Mouse (Mus musculus): ENCODE measurements around the gene Me3.

Me3 gene

GRCm38 (mm10) chr7:89632342-89633251 lies at the start of gene Me3:
Gene Me3 (plus strand): TSS chr7:89632392.
- peak; percentile 52 to 91 for DNase-seq (ENCODE audit: inconsistent age in 2 of 2, low spot score in 1 of 2)

GRCm38 (mm10) chr7:89590039-89590438 lies 42.2 kb upstream of the Me3 start:
- no peak for DNase-seq (ENCODE audit: inconsistent age in 2 of 2, low spot score in 1 of 2)

GRCm38 (mm10) chr7:89590542-89591251 lies 41.5 kb upstream of the Me3 start:
- no peak for DNase-seq (ENCODE audit: inconsistent age in 2 of 2, low spot score in 1 of 2)

- DNase-seq (ENCODE audit: inconsistent age in 2 of 2, low spot score in 1 of 2) = no peak
These were observed 36.4 kb upstream of the Me3 start for GRCm38 (mm10) chr7:89595813-89596212.

- DNase-seq (ENCODE audit: inconsistent age in 2 of 2, low spot score in 1 of 2) = no peak
These were observed 26.3 kb upstream of the Me3 start for GRCm38 (mm10) chr7:89605589-89606536.

- DNase-seq (ENCODE audit: inconsistent age in 2 of 2, low spot score in 1 of 2) = no peak
These were observed 24.9 kb upstream of the Me3 start for GRCm38 (mm10) chr7:89607329-89607728.

- no peak for DNase-seq (ENCODE audit: inconsistent age in 2 of 2, low spot score in 1 of 2)
These were observed 21.0 kb upstream of the Me3 start for GRCm38 (mm10) chr7:89611236-89611635.

GRCm38 (mm10) chr7:89616235-89616634 lies 16.0 kb upstream of the Me3 start:
- DNase-seq (ENCODE audit: inconsistent age in 2 of 2, low spot score in 1 of 2) = no peak

- no peak for DNase-seq (ENCODE audit: inconsistent age in 2 of 2, low spot score in 1 of 2)
These were observed 8.9 kb upstream of the Me3 start for GRCm38 (mm10) chr7:89623331-89623730.

- no peak for DNase-seq (ENCODE audit: inconsistent age in 2 of 2, low spot score in 1 of 2)
These were observed 4.8 kb upstream of the Me3 start for GRCm38 (mm10) chr7:89627393-89627792.

- peak in 1 of 2 experiments; percentile 4 for DNase-seq (ENCODE audit: inconsistent age in 2 of 2, low spot score in 1 of 2)
These were observed 4.2 kb upstream of the Me3 start for GRCm38 (mm10) chr7:89628006-89628405.

- no peak for DNase-seq (ENCODE audit: inconsistent age in 2 of 2, low spot score in 1 of 2)
These were observed 3.2 kb upstream of the Me3 start for GRCm38 (mm10) chr7:89629006-89629405.

GRCm38 (mm10) chr7:89629914-89630313 lies 2.3 kb upstream of the Me3 start:
- no peak for DNase-seq (ENCODE audit: inconsistent age in 2 of 2, low spot score in 1 of 2)

- peak in 1 of 2 experiments; percentile 14 for DNase-seq (ENCODE audit: inconsistent age in 2 of 2, low spot score in 1 of 2)
These were observed 1.4 kb upstream of the Me3 start for GRCm38 (mm10) chr7:89630796-89631195.

GRCm38 (mm10) chr7:89640533-89640932 lies 8.3 kb downstream of the Me3 start:
- no peak for DNase-seq (ENCODE audit: inconsistent age in 2 of 2, low spot score in 1 of 2)

GRCm38 (mm10) chr7:89640944-89641661 lies 8.9 kb downstream of the Me3 start:
- no peak for DNase-seq (ENCODE audit: inconsistent age in 2 of 2, low spot score in 1 of 2)

- DNase-seq (ENCODE audit: inconsistent age in 2 of 2, low spot score in 1 of 2) = no peak
These were observed 12.8 kb downstream of the Me3 start for GRCm38 (mm10) chr7:89645015-89645414.

- DNase-seq (ENCODE audit: inconsistent age in 2 of 2, low spot score in 1 of 2) = no peak
These were observed 15.7 kb downstream of the Me3 start for GRCm38 (mm10) chr7:89647864-89648263.

GRCm38 (mm10) chr7:89657183-89657582 lies 25.0 kb downstream of the Me3 start:
- no peak for DNase-seq (ENCODE audit: inconsistent age in 2 of 2, low spot score in 1 of 2)

- DNase-seq (ENCODE audit: inconsistent age in 2 of 2, low spot score in 1 of 2) = no peak
These were observed 25.6 kb downstream of the Me3 start for GRCm38 (mm10) chr7:89657692-89658212.

Data from adrenal gland, adult (tissue).